Mouse (Mus musculus) heart, embryonic 14.5 days (tissue): ENCODE measurements around the gene Defb45. TPM values are rescaled to one million over a fixed set of nuclear protein-coding genes. Genes with fewer than 3 reads are reported as not detected.

Source experiments
- ATAC-seq: fragments of 200-750 bp; cut with Nextera tagmentation; 2 replicates; pipeline ENCODE4 v1.8.0; 2017; ENCODE audit warnings: low read depth, moderate TSS enrichment; ENCODE audit not compliant: insufficient number of reproducible peaks, insufficient read depth, low FRiP score
- H3K27ac ChIP-seq, 2 experiments: fragments of 200-500 bp in 1 of 2; fragments of 300-500 bp in 1 of 2; sonication (generic) in 1 of 2; replicated peaks in 1 of 2; 2 replicates each; pipeline ENCODE4 v1.5.1; 2012 to 2014; ENCODE audit warnings: low read depth in 2 of 2, low read length in 2 of 2, control low read depth in 1 of 2, mild to moderate bottlenecking in 1 of 2, mixed read lengths in 1 of 2; ENCODE audit not compliant: control insufficient read depth in 1 of 2, insufficient read depth in 1 of 2
- H3K27me3 ChIP-seq: fragments of 300-500 bp; sonication (generic); 2 replicates; pipeline ENCODE4 v1.6.1; 2014; ENCODE audit warnings: mild to moderate bottlenecking, low read length, control low read depth; ENCODE audit not compliant: control insufficient read depth, insufficient read depth
- H3K36me3 ChIP-seq: fragments of 300-500 bp; sonication (generic); 2 replicates; pipeline ENCODE4 v1.6.1; 2014; ENCODE audit warnings: mild to moderate bottlenecking, control low read depth, low read length, mixed read lengths; ENCODE audit not compliant: control insufficient read depth, insufficient read depth
- H3K4me1 ChIP-seq, 2 experiments: fragments of 200-500 bp in 1 of 2; fragments of 300-500 bp in 1 of 2; sonication (generic) in 1 of 2; 2 replicates each; pipeline ENCODE4 v1.6.1; 2012 to 2014; ENCODE audit warnings: low read length in 2 of 2, control low read depth in 1 of 2, mixed read lengths in 1 of 2; ENCODE audit not compliant: control insufficient read depth in 2 of 2, insufficient read depth in 2 of 2
- H3K4me2 ChIP-seq: fragments of 300-500 bp; sonication (generic); 2 replicates; pipeline ENCODE4 v1.6.1; 2014; ENCODE audit warnings: mild to moderate bottlenecking, low read length
- H3K4me3 ChIP-seq, 2 experiments: fragments of 200-500 bp in 1 of 2; fragments of 300-500 bp in 1 of 2; sonication (generic) in 1 of 2; 2 replicates each; pipeline ENCODE4 v1.5.1; 2012 to 2014; ENCODE audit warnings: low read length in 2 of 2, mild to moderate bottlenecking in 2 of 2, control low read depth in 1 of 2, low read depth in 1 of 2, moderate library complexity in 1 of 2; ENCODE audit not compliant: control insufficient read depth in 1 of 2, insufficient read depth in 1 of 2
- H3K9ac ChIP-seq: fragments of 300-500 bp; sonication (generic); 2 replicates; pipeline ENCODE4 v1.6.1; 2014; ENCODE audit warnings: mild to moderate bottlenecking, low read length
- H3K9me3 ChIP-seq: fragments of 300-500 bp; sonication (generic); 2 replicates; pipeline ENCODE4 v1.6.1; 2016; ENCODE audit warnings: low read length, control low read depth; ENCODE audit not compliant: control insufficient read depth
- WGBS: fragments of 180-500 bp; shearing (Covaris S2); extraction: QIAGEN DNeasy Blood & Tissue Kit; methylation state at CpG from one replicate; pipeline ENCODE4 v1.1.7; 2014; 5-methylcytosine and 5-hydroxymethylcytosine counted together
- polyA plus RNA-seq: library from polyadenylated mRNA; unstranded; fragments of >200 nt; fragmentation: Nextera tagmentation; extraction: Ambion mirVana; gene quantifications from 2 replicates; pipeline ENCODE4 v1.2.1, GENCODE M21; 2014

The Defb45 gene
- not detected in 2 replicates for polyA plus RNA-seq

DNA sequence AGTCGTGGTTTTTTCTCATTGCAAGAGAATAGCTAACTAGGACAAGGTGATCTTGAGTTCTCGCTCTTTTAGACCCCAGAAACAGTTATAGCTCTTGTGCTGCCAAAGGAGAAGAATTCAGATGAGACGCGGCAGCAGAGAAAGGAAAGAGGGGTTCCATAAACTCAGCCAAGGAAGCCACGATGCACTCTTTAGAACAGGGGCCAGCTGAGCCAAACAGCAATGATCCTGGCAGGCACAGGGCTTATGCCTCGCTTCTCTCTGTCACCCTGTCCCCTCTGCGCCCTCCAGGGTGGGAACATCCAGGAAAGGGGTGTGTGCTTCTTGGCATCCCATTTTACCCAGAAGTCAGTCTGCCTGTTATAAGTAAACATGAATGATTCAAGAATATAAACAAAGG lies at the start of gene Defb45:
Gene Defb45, minus strand, starts transcription at position 101 of the 400 bp plus-strand sequence.
- H3K4me2 ChIP-seq, result no peak within 1 kb of the TSS
- H3K9me3 ChIP-seq, result no peaks in the 10 kb centered on the region
- H3K36me3 ChIP-seq, result no peaks in the 10 kb centered on the region
- H3K9ac ChIP-seq, result no peak within 1 kb of the TSS
- H3K4me1 ChIP-seq, result no peaks in the 10 kb centered on the region
- WGBS, result 58% methylated on average over 7 of the region's 7 CpGs
- H3K27me3 ChIP-seq, result no peaks in the 10 kb centered on the region
- no peak within 1 kb of the TSS for H3K27ac ChIP-seq
- ATAC-seq, result no peak
- H3K4me3 ChIP-seq, result no peak within 1 kb of the TSS

DNA sequence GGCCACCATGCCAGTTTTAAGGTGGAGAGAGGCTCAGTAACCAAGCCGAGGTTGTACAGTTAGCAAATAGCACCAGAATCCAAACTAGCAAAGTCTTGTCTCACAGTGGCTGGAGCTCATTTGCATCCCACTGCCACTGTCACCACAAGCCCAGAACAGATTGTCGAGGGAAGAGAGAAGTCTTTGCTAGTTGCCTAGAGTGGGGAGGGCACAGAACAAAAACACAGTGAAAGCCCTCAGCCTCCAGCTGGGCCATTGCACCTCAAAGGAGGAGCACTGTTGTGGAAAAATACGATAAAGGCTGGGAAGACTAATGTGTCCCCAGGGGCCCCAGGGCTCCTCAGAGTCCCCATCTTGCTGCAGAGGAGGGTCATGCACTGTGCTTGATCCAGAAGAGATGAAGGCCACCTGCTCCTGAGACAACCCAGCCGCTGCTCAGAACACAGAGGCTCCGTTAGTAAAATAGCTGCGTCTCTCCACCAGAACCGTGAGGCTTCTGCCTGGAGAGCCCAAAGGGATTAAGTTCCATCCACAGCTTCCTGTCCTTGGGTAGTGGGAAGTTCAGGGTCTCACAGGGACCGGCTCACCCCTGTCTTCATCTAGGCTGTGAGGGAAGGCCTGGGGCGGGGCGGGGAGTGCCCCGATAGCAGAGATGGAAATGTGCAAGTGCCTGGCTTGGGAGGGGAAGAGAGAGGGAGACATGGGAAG lies 40.4 kb upstream of the Defb45 start:
- H3K36me3 ChIP-seq, result no peaks in the 10 kb centered on the region
- 14% methylated on average over 11 of the region's 11 CpGs for WGBS
- no peak overlapping the region for H3K4me3 ChIP-seq
- no peaks in the 10 kb centered on the region for H3K9me3 ChIP-seq
- no peak overlapping the region for H3K4me2 ChIP-seq
- no peak overlapping the region for H3K9ac ChIP-seq
- peak; percentile 54 for ATAC-seq
- H3K4me1 ChIP-seq, result peaks cover 22% of the 10 kb centered on the region in 2 experiments
- no peaks in the 10 kb centered on the region for H3K27me3 ChIP-seq
- peak overlapping the region; percentile 67 to 87 for H3K27ac ChIP-seq

DNA sequence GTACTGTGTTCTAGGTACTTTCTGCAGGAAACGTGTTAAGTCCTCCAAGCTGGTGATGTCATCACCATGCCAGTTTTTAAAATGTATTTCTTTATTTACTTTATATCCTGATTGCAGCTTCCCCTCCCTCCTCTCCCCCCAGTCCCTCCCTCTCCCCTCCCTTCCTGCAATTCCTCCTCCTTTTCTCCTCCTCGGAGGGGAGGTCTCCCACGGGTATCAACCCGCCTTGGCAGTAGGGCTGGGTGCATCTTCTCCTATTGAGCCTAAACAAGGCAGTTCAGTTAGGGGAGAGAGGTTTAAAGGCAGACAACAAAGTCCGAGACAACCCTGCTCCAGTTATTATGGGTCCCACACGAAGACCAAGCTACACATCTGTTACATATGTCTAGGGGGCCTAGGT lies 39.7 kb upstream of the Defb45 start:
- no peaks in the 10 kb centered on the region for H3K27me3 ChIP-seq
- H3K4me2 ChIP-seq, result no peak overlapping the region
- H3K4me3 ChIP-seq, result no peak overlapping the region
- H3K36me3 ChIP-seq, result no peaks in the 10 kb centered on the region
- no peak overlapping the region for H3K9ac ChIP-seq
- no peaks in the 10 kb centered on the region for H3K9me3 ChIP-seq
- no peak for ATAC-seq
- H3K4me1 ChIP-seq, result peaks cover 22 to 26% of the 10 kb centered on the region in 2 experiments
- H3K27ac ChIP-seq, result peak overlapping the region; percentile 67 to 87
- WGBS, result 60% methylated on average over 6 of the region's 6 CpGs

DNA sequence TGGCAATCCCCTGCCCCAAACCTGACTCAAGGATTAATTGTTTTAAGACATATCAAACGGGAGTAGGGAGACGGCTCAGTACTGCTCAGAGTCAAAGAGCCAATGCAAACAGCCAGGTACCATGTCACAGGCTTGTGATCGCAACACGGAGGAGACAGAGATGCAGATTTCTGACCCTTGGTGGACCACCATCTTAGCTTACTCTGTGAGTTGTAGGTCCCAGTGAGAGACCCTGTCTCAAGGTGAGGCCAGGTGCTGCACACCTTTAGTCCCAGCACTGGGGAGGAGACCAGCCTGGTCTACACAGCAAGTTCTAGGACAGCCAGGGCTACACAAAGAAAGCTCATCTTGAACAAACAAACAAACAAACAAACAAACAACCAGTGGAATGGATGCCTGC lies 38.2 kb upstream of the Defb45 start:
- Histone ChIP-seq H3K4me1 (peaks cover 32 to 37% of the 10 kb centered on the region in 2 experiments), H3K36me3 (no peaks in the 10 kb centered on the region), H3K4me3 (no peak overlapping the region), H3K9me3 (no peaks in the 10 kb centered on the region), H3K4me2 (no peak overlapping the region), H3K9ac (no peak overlapping the region), H3K27me3 (no peaks in the 10 kb centered on the region), H3K27ac (peak overlapping the region; percentile 87 to 91)
- 85% methylated on average over 4 of the region's 4 CpGs for WGBS
- no peak for ATAC-seq

DNA sequence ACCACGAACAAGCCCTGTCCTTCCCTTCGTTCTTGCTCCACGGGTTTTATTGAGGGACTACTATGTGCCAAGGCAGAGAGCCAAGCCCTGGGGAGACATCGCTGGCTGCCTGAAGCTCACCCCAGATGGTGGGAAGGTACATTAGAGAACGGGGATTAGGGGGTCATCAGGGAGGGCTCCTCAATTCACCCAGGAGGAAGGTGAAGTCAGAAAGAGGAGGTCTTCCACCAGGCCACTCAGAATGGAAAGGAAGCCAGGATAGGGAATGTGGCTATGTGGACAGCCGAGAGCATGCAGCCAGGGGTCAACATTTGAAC lies 37.8 kb upstream of the Defb45 start:
- peak overlapping the region; percentile 87 to 91 for H3K27ac ChIP-seq
- no peaks in the 10 kb centered on the region for H3K36me3 ChIP-seq
- H3K9me3 ChIP-seq, result no peaks in the 10 kb centered on the region
- H3K4me1 ChIP-seq, result peaks cover 35 to 37% of the 10 kb centered on the region in 2 experiments
- 68% methylated on average over 6 of the region's 6 CpGs for WGBS
- H3K9ac ChIP-seq, result no peak overlapping the region
- no peak overlapping the region for H3K4me3 ChIP-seq
- H3K4me2 ChIP-seq, result no peak overlapping the region
- H3K27me3 ChIP-seq, result no peaks in the 10 kb centered on the region
- no peak for ATAC-seq

DNA sequence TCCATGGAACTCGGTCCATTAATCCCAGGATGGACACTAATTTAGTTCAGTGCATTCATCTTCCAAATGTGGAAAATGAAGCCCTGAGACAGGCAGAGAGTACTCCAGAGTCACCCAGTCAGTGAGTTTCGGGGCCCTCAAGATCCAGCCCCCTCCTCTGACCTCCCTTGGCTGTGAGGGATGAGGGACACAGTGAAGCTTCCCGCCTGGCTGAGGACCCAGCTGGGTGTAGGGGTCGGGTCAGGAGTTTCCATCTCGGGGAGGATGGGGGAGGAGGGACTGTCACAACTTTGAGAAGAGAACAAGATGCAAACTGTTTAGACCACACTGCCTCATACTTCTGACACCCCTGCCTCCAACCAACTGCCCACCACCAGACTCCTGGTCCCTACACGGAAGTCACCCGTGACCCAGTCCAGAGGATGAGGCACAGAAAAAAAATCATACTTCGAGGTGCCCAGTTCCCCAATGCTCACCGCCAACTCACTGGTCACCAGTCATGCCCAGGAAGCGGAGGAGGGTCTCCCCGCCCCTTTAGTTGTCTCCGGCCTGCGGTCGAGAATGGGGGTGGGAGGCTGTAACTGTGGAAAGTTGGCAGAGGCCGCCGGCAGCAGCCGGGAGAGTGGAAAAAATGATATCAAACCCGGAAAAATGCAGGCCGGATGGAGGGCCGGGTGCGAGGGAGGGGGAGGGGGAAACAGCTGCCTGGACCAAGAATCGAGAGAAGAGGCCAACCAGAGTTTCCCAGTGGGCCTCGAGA lies 37.2 kb upstream of the Defb45 start:
- WGBS, result 49% methylated on average over 23 of the region's 23 CpGs
- Histone ChIP-seq H3K36me3 (0 out of 2 replicates have a peak, but pooled peaks cover under 1% of the 10 kb centered on the region), H3K9me3 (no peaks in the 10 kb centered on the region), H3K4me2 (peak overlapping the region; percentile 19; the same call in 1 of the 2 replicates), H3K27me3 (no peaks in the 10 kb centered on the region), H3K4me3 (no peak overlapping the region), H3K27ac (peak overlapping the region; percentile 87 to 93), H3K9ac (no peak overlapping the region), H3K4me1 (peaks cover 35 to 37% of the 10 kb centered on the region in 2 experiments)
- peak; percentile 62 for ATAC-seq

DNA sequence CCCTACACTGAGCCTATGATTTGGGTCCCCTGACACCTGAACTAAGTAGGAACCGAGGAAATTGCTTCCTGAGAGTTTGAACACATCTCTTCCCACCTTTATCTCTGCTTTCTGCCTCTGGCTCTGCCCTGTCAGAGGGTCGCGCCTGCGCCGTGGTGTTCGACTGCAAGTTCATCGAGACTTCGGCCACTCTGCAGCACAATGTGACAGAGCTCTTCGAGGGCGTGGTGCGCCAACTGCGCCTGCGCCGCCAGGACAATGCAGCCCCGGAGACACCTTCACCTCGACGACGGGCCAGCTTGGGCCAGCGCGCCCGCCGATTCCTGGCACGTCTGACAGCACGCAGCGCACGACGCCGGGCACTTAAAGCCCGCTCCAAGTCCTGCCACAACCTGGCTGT lies 35.1 kb upstream of the Defb45 start:
- Histone ChIP-seq H3K27ac (peak overlapping the region in 1 of 2 experiments; percentile 87; a peak in 1 of 4 replicates), H3K27me3 (no peaks in the 10 kb centered on the region), H3K9me3 (no peaks in the 10 kb centered on the region), H3K9ac (no peak overlapping the region), H3K4me2 (no peak overlapping the region), H3K36me3 (0 out of 2 replicates have a peak, but pooled peaks cover 4% of the 10 kb centered on the region), H3K4me1 (peaks cover 28 to 37% of the 10 kb centered on the region in 2 experiments), H3K4me3 (no peak overlapping the region)
- ATAC-seq, result no peak
- 55% methylated on average over 29 of the region's 29 CpGs for WGBS
